Mouse (Mus musculus) retina, postnatal 1 day (tissue): ENCODE measurements around the gene Nsl1.
A peak's percentile ranks its signal among the peaks of the same experiment; 100 is the strongest.
"Not testable (repeated sequence)": the region's sequence is repeated elsewhere in the genome, so short reads cannot be mapped to it uniquely, and the experiment has no call there.

Experiments used
- DNase-seq: peaks from one replicate; pipeline ENCODE4 v3.0.0-alpha.2; 2012

The Nsl1 gene

DNA sequence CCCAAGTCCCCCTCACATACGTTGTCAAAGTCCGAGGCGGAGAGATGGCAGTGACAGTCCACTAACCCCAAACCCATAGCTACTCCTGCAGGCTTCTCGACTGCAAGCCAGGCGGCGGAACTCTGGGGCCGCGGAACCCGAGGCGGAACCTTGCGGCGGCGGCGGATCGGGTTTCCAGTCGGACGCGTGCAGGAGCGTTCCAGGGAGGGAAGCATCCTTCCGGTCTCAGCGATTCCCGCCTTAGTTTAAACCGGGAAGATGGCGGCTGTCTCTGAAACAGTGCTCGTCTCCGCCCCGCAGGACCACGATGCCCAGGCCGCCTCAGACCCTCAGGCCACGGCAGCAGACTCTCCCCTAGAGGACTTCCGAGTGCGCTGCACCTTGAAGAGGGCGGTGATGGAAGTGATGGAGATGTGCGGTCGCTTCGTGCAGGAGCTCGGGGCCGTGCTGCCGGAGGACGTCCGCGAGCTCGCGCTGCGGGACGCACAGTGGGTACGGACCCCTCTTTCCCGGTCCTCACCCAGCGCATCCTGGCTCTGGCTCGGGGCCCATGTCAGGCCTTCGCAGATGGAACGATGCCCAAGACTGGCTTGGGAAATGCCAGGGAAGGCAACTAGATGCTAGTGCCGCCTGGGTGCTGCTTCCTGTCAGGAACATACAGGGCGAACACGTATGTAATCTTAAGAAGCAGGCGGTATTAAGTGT lies at the start of gene Nsl1, which contains the start of gene Tatdn3:
Gene Nsl1, plus strand, starts transcription at position 232 of the 705 bp plus-strand sequence.
Gene Tatdn3, minus strand, starts transcription at position 152 of the 705 bp plus-strand sequence.
- DNase-seq, result peak; percentile 94

DNA sequence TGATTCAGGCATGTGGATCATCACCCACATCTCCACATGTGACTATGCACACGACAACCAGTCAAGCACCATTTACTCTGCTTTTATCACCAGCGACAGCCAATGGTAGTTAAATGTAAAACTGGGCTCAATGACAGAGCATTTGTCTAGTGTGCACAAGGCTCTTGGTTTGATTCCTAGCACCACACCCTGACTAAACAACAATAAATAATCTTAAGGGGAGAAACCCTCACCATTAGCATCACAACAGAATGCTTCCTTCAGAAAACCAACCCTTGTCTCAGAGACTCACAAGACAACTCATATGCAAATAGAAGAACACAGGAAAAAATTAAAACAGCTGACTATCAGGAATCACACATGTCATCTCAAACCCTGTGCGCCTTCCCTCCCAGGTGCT lies 48.5 kb upstream of the Nsl1 start:
- no peak for DNase-seq

DNA sequence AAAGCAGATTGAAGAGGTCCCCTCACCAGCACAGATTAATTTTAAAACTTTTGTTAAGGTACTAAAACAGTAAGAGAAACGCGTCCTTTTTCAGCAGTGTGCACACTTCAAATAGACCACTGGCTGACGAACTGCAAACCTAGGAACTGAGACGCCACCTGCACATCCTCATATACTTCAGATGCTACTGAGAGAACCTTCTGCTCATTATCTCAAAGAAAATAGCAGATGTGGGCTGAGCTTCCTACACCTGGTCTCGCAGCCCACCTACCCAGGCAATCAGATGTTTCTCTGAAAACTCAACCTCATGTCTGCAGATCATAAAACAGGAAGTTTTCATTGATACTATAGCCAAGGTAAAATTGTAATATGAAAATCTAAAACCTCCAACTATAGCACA lies 43.0 kb upstream of the Nsl1 start:
- no peak for DNase-seq

DNA sequence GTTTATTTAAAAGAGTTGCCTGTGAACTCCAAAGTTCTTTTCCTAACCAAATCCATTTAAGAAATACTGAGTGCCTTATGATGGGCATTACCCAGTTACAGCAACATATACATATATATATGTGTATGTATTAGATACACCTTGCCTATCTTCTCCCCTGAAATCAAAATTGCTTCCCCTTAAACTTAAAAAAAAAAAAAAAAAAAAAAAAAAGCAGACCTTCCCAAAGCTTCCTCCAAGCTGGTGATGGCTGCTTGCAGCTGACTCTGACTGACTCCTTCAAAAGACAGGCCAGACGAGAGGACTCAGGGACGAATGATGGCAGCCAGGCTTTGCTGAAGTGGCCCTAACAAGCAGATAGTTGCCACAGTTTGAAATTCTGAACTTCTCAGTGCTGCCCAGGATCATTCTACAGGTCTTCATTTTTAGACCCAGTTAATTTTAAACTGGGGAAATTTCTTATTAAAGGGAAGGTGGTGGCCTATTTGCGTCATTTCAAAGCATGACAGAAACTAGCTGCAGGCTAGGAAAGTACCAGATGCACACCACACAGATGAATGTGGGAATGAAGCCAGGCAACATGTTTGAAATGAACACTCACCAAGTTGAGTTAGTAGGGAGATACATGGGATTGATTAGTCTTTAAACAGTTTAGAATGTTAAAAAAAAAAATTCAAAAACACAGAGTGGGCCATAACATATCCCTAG lies 42.4 kb upstream of the Nsl1 start:
- DNase-seq, result no peak

DNA sequence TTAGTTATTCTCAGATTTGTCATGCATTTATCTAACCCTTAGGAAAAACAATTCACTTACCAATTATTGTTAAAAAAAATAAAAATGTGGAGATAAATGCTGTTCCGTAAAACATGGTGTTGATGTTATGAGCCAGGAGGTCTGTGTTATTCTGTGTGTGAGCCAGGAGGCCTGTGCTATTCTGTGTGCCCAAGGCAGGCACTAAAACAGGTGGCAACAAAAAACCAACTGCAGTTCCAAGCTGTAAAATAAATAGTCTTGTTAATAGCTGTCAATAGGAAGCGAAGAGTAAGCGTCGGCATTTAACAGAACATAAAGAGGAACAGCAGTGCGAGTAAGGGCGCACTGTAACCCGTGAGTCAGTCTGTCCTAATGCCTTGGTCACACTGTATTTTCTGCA lies 41.8 kb upstream of the Nsl1 start:
- no peak for DNase-seq

DNA sequence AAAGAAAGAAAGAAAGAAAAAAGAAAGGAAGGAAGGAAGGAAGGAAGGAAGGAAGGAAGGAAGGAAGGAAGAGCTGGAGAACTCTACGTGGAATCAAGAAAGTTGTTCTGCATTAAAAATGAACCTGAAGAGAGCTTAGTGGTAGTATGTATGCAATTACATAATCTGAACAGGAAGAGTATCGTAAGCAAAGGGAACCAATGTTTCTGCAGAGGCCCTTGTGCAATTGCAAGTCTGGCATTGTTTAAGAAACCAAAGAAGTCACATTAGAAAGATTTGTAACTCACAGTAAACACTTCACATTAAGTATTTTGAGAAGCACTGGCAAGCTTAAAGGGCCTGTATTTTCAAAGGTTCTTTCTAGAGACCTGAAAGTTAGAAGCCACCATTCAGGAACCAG lies 39.7 kb upstream of the Nsl1 start:
- no peak for DNase-seq

DNA sequence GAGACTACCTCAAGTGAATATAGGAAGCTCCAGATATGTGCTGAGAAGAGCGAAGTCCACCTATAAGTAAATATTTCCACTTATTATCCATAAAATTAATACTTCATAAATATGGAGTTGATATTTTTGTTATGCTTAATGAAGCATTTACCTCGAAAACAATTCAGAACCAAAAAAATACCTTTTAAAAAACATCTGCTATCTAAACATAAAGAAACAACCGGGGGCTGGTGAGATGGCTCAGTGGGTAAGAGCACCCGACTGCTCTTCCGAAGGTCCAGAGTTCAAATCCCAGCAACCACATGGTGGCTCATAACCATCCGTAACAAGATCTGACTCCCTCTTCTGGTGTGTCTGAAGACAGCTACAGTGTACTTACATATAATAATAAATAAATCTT lies 39.0 kb upstream of the Nsl1 start:
- not testable (repeated sequence) for DNase-seq

DNA sequence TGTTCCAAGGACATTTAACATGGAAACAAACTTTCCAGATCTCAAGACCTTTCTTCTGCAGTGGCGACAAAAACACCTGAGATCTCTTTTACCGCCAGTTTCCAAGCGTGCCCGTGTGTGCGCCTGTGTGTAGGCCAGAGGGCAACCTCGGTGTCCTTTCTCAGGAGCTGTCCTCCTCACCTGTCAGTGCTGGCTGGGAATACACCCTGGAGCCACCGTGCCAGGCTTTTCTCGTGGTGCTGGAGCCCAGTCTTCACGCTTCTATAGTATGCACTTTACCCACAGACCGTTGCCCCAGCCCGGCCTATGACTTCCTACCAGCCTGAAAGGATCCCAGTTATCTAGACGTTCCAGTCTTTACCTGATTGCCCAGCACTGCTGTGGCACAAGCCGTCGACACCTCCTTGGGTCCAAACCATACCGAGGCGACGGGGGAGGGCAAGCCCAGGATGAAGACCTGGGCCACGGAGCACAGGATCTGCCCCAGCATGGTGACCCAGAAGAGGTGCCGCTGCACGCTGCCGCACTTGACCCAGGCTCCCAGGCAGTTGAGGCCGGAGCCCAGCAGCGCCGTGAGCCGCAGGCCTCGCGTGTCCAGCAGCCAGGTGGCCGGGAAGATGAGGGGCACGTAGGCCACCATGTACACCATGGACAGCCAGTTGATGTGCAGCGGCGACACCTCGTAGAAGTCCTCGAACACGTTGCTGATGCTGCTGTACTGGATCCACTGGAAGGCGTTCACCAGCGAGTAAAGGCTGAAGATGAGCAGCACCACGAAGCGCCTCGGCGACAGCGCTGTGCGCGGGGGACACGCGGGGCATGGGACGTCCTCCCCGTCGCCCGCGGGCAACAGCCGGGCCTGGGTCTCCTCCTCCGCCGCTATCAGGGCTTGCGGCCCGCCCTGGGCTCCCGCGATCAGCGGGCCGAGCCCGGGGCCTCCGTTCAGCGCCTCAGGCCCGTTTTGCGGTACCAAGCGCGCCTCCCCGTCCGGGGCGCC lies 37.5 kb upstream of the Nsl1 start:
- DNase-seq, result no peak

DNA sequence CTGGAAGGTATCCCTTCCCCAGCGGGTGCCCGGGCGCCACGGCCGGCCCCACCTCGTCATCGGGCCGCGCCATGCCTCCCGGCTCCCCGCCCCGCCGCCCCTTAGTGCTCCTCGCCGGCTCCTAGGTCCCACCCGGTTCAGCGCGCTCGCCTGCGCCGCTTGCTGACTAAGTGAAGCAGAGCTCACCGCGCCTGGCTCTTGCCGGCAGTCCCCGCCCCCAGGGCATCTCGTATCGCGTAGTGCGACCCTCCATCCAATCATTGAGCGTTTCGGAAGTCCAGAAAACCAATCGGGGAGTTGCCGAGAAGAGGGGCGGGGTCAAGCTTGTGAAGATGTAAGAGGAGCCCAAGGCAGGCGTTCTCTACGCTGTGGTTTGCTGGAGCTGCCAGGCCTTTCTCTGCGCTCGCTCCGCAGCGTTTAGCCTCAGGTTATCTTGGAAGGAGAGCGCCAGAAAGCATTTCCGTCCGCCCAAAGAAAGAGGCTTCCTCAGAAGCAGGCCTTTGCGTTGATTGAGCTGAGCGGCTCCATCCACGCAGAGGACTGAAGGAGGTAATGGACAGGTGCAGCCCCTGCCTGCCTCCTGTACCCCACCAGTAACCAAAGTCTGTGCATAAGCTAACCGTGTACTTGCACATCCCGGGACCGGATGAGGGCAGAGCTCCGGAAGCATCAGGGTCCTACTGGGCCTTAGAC lies 36.6 kb upstream of the Nsl1 start, which contains the start of gene Flvcr1:
Gene Flvcr1, minus strand, starts transcription at position 138 of the 693 bp plus-strand sequence.
- DNase-seq, result peak; percentile 100

DNA sequence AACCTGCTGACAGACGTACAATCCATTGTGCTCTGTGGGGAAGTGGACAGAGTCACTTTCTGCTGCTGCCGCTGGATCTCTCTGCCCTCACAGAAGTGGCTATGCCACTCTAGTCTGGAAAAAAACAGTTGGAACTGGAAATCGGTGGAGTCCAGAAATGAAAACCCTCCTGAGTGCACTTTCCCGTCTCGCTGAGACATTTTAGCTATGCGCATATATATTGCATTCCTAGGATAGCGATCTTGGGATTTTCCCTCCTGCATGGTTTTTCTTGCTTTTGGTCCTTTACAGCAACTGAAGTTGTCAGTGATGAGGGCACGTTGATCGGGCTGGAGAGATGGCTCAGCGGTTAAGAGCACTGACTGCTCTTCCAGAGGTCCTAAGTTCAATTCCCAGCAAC lies 32.6 kb upstream of the Nsl1 start:
- DNase-seq, result no peak

DNA sequence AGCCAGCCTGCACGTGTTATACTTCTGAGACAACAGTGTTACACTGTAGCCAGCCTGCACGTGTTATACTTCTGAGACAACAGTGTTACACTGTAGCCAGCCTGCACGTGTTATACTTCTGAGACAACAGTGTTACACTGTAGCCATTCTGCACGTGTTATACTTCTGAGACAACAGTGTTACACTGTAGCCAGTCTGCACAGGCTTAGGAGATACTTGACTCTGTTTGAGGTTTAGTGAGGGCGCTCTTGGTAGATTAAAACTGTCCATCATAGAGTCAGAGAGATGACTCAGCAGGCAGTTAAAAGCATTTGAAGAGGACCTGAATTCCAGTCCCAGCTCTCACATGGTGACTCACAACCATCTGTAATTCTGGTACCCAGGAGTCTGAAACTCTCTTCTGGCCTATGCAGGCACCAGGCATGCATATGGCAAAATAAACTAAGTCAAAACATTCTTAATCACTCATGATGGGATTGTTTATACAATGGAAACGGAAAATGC lies 31.8 kb upstream of the Nsl1 start:
- not testable (repeated sequence) for DNase-seq

DNA sequence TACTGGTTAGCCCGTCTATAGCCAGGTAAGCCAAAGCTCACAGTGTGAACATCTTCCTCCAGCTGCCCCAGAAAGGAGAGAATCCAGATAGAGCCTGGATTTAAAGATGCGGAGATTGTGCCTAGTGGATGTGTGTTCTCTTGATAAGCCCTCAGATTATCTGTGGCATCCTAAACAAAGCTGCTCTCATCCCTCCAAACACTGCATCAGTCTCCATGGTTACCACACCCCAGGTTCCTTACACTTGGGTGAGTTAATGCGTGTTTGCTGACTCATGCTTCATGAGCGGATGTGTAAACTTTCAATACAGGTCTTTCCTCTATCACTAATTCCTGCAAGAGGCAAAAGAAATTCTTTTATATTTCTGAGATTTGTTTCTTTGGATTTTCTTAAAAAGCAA lies 27.2 kb upstream of the Nsl1 start:
- DNase-seq, result peak; percentile 88

DNA sequence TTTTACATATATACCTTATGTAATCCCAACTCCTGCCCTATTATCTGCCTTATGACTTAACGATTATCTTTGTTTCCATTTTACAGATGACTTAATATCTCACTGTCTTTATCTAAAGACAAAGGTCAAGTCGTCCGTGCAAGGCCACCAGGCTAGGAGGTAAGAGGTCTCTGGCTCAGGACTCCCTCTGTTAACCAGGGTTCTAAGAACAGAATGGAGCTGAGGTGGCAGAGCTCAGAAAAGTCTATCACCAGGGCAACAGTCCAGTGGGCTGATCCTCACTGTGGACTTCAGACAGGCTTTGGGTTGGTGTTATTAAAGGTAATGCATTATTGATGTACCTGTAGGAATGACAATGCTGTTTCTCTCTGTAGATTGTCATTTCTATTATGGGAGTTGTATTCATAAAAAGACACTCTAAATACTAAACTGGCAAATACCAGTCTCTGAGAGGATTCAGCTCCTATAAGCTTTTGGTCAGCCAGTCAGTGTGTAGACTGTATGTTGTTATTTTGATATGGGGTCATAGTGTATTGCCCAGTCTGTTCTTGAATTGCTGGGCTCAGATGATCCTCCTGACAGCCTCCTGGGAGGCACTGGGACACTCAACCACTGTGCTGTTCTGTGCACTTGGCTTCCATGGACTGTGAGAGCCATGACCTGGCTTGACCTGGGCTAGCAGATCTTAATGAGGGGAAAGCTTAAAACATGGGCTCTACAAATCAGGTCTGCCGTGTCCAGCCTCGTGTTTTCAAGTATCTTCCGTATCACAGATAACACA lies 26.1 kb upstream of the Nsl1 start, which contains the start of gene Spata45:
Gene Spata45, plus strand, starts transcription at position 86 of the 781 bp plus-strand sequence.
- no peak for DNase-seq

DNA sequence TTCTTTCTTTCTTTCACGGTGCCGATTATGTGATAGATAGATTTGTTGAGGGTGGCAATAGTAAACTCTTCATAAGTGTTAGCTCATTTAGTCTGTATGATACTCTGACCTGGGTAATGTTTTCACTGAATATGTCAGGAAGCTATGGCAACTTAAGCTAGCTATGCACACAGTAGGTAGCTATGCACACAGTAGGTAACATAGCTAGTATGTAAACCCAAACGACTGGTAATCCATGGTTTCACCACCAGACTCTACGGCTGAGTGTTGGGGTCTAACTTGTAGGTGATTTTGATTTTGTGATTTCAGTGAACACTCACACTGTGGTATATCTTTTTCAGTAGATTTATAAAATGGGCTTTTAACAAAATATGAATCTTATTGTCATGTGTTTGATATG lies 24.8 kb upstream of the Nsl1 start:
- no peak for DNase-seq

DNA sequence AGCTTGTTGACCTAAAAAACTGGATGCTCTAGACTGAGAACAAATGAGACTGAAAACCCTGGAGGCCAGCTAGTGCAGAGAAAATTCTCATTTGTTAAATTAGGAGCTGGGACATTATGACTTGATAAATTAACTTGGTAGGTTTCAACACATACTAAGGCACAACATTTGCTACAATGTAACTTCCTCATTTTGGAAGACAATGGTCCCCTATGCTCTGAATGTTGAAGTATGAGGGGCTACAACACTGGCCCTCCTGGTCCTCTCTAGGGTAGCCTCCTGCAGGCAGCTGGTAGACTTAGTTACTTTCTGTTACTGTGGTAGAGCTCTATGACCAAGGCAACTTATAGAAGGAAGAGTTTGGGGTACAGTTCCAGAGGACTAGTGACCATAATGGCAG lies 21.5 kb upstream of the Nsl1 start:
- DNase-seq, result no peak

DNA sequence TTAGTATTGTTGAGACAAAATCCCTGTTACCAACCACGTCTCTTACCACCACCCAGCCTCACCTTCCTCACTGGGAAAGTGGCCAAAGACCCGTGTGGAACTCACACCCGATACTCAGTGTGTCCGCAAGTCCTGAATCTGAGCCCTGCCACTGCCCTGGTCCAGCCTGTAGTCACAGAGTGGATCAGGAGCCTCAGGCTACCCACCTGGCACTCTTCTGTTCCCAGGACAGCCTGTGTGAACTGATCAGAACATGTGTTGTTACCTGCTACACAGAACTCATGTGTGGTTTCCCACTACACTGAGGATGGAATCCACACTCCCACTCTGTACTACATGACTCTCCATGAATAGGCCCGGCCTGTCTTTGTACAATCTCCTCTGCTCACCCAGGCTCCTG lies 20.7 kb upstream of the Nsl1 start:
- DNase-seq, result no peak

DNA sequence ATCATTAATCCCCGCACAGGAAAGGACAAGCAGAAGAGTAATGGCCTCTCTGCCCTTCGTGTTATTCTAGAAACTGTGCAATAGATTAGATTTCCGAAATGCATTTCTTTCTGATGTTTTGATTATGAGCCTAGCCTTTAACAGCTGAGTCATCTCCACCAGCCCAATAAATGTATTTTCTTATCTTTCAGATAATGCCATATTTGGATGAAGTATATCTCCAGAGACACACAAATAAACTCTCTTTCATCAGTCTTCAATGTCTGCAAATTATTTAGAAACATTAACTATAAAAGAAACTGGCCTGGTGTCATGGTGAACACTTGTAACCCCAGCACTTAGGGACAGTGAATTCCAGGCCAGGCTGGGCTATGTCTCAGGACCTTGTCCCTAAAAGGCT lies 20.1 kb upstream of the Nsl1 start:
- no peak for DNase-seq

DNA sequence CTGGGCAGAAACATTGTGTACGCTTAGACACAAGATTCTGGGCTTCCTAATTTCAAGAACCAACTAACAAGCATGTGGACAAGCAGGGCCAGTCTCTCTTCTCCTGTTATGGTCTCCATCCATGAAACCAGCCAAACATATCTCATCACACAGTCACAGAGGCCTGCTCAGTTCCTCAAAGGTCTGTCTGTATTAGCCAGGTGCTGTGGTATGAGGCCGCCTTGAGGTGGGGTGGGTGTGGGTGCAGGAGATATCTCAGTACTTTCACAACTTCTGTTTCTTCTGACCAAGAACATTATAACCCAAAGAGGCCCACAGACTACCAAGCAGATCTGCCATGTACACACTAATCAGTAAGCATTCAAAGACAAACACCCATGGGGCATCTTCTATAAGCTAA lies 17.5 kb upstream of the Nsl1 start:
- no peak for DNase-seq

DNA sequence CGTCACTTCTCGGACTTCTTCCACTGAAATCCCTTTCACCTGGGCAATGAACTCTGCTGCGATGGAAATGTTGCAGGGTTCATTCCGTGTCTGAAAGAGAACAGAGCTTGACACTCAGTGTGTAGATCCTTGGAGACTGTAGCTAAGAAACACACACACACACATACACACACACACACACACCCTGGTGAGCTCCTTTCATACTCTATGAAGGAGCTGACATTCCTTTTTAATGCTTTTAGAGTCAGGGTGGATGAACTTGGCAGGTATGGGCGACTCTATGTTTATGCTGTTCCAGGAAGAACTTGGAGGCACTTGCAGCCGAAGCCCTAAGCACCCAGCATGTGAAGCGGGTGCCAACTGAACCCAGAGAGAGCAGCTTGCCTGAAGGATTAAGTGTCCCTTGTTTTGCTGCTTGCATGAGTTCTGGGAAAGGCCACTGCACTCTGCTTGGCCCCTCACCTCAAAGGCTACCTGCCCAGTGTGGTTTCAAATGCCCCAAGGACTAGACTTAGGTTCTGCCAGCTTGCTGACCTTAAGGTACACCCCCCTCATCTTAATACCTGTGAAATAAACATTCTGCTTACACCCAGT lies 16.5 kb upstream of the Nsl1 start:
- DNase-seq, result no peak

DNA sequence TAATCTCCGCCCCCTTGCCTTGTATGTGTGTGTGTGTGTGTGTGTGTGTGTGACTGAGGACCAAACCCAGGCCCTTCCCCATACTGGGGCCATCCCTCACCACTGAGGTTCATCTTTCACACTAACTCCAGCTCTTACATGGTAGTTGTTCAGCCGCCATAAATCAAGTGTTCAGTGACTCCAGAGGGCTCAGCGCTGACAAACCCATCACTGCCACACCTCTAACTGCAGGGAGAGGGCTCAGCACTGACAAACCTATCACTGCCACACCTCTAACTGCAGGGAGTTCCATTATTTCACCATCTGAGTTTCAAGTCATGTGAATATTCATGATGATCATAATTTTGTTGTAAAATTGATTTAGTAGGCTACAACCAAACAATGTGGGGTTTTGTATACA lies 9.3 kb upstream of the Nsl1 start:
- no peak for DNase-seq
